Mouse (Mus musculus): ENCODE results near the gene Fam186a.
A peak's percentile ranks its signal among the peaks of the same experiment; 100 is the strongest.
"Not testable (repeated sequence)": the region's sequence is repeated elsewhere in the genome, so short reads cannot be mapped to it uniquely, and the experiment has no call there.

Fam186a gene

DNA sequence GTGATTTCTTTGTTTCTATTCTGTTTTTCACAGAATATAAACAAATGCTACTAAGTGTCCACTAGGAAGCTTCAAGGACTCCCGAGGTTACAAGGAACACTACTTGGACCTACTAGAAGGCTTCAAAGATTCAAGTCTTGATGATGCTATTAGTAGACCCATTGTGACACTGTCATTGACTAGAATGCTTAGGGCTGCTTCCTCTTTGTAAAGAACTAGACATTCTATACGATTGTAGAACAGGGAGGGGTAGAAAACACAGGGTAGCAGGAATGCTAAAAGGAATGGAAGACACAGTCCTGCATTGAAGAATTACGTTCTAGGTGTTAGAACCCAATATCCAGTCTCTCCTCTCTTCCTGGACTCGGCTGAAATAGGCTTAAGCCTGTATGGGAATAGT lies at the start of gene Fam186a:
Fam186a (minus strand) TSS at position 101 of the 400 bp plus-strand sequence.
- no peak for DNase-seq (ENCODE audit: low spot score in 2 of 2)

DNA sequence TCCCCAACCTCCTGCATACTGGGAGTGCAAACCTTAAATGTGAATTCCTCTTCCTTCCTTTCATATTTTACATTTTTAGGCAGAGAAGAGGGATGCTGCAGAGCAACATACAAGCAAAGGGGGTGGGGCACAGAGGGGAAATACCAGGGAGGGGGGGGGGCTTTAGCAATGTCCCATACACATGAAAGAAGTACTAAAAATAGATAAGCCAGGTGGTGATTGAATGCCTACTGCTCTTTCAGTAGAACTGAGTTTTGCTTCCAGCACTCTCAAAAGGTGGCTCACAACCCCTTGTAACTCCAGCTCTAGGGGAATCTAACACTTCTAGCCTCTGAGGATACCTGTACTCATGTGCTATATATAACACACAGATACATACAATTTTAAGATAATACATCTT lies 39.3 kb upstream of the Fam186a start:
- no peak for DNase-seq (ENCODE audit: low spot score in 2 of 2)

DNA sequence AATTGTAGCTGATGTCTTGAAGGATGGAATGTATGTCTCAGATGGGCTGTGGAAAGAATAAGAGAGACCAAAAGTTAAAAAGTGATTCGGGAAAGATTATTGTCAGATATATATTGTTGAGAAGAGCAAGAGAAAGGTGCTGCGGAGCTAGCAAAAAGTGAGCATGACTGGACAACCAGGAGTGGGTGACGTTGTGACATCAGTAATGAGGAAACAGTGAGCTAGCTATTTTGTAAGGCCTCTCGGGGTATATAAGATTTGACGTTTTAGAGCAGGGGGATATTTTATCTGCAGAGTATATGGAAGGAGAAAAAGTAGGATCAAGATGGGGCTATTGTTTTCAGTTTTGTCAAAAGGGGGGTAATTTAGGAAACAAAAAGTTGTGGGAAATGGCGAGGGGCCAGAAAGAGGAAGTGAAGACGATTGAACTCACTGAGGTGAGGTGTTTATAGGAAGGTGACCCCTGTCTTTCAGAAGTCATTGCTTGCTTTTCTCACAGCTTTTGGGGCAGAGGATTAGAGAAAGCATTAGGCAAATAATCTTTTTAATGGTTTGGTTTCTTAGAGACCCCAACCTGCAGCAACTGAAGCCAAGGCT lies 37.9 kb upstream of the Fam186a start:
- no peak for DNase-seq (ENCODE audit: low spot score in 2 of 2)

DNA sequence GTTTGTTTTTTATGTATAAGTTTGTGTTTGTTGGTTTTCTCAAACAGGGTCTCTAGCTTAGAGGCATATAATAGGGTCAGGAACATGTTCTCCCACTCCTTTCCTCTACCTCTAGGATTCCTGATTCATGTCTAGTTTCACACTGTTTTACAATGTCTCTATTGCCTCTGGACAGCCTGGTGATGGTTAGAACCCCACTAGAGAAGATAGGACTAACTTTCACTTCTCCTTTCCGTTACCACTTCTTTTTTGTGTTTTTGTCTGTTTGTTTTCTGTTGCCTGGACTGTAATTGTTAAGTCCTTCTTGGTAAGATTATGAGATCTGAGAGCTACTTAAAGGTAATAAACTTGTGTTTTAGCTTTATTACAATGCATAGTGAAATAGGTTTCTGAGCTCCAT lies 32.5 kb upstream of the Fam186a start:
- DNase-seq (ENCODE audit: low spot score in 2 of 2), result no peak

DNA sequence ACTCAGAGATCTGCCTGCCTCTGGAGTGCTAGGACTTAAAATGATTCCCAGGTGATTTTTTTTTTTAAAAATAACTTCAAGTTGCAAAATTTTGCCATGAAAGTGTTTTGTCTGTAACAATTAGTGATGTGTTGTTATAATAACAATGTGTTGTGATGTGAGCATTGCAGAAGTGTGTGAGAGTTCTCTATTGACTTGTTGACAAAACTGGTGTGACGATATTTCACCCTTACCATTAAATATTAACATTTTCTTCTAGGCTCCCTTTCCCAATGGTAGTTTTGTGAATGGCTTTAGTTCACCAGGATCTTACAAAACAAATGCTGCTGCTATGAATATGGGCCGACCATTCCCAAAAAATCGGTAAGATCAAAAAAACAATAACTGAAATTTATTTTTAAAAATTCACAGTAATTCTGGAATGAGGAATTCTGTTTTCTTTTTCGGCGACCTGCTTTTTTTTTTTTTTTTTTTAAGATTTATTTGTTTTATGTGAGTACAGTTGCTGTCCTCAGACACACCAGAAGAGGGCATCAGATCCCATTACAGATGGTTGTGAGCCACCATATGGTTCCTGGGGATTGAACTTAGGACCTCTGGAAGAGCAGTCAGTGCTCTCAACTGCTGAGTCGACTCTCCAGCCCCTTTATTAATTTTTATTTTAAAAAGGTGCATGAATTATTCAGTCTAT lies 30.4 kb upstream of the Fam186a start:
- no peak for DNase-seq (ENCODE audit: low spot score in 2 of 2)

DNA sequence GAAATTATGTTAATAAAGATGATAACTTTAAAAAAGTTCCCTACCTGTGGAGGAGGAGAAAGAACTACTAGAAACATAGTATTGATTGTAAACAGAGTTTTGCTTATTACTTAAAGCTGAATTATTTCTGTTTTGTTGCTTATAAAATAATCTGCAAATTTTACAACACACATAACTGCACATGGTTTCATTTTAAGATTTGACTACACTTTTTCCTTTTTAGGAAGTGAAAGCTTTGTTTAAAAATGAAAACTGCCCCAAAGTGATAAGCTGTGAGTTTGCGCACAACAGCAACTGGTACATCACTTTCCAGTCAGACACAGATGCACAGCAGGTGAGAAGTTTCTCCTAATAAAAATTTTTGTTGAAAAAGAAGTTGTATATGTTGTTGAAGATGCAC lies 26.2 kb upstream of the Fam186a start:
- DNase-seq (ENCODE audit: low spot score in 2 of 2), result no peak

DNA sequence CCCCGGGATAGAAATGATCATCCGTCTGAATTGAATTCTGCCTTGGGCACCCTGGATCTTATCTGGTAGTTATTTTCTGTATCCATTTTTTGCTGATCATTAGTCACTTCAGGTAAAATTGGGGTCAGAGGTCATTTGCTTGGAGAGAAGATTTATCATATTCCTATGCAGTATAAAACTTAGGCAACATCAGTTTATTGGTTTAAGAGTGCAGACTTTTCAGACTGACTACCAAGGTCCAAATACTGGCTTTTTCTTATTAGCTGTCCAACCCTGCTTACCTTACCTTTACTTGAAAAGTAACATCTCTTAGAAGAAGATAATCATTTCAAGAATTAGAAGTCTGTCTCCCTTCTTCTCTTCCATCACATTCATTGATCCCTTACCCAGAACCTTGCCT lies 12.9 kb upstream of the Fam186a start:
- DNase-seq (ENCODE audit: low spot score in 2 of 2), result no peak

DNA sequence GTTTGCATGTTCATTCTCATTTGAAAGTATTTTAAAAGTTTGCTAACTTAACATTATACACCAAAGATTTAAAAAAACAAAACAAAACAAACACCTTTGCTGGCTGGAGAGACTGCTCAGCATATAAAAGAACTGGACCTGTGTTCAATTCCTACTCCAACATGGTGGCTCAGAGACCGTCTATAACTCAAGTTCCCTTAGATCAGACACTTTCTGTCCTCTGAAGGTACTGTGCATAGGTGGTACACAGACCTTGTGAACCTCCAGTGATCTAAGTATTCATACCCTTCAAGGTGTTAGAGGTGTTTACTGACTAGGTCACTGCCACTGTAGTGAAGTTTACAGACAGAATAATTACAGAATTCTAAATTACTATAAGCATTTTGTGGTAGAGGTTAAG lies 12.4 kb upstream of the Fam186a start:
- no peak for DNase-seq (ENCODE audit: low spot score in 2 of 2)

DNA sequence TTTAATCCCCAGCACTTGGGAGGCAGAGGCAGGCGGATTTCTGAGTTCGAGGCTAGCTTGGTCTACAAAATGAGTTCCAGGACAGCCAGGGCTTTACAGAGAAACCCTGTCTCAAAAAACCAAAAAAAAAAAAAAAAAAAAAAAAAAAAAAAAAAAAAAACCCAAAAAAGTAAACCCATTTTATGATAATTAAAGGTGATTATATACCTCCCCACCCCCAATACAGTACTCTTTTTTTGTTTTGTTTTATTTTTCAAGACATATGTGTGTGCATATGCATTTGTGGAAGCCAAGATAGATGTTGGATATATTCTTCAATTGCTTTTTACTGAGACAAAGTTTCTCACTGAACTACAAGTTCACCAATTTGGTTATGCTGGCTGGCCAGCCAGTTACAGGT lies 9.3 kb upstream of the Fam186a start:
- DNase-seq (ENCODE audit: low spot score in 2 of 2), result not testable (repeated sequence)

DNA sequence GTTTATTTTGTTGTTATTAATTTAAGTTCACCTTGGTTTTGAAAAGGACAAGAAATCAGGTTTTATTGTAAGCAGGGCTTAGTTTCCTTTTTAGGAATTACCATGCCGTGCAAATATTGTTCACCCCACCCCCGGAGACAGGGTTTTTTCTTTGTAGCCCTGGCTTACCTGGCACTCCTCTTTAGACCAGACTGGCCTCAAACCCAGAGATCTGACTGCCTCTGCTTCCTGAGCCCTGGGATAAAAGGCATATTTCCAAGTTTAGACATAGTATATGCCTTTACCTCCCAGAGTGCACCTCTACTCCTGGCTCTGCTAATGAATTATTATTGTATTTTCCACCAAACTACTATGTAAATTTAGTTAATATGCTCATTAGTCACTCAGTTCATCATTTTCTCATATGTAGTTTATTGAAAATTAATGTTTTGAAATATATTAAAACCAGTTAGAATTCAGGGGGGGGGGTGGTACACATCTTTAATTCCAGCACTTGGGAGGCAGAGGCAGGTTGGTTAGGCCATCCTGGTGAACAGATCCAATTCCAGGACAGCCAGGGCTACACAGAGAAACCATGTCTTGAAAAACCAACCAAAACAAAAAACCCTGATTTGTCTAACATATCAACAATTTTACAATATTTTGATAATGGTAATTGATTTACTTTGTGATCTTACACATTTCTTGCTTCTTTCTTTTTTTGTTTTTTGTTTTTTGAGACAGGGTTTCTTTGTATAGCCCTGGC lies 7.8 kb upstream of the Fam186a start:
- DNase-seq (ENCODE audit: low spot score in 2 of 2), result no peak

DNA sequence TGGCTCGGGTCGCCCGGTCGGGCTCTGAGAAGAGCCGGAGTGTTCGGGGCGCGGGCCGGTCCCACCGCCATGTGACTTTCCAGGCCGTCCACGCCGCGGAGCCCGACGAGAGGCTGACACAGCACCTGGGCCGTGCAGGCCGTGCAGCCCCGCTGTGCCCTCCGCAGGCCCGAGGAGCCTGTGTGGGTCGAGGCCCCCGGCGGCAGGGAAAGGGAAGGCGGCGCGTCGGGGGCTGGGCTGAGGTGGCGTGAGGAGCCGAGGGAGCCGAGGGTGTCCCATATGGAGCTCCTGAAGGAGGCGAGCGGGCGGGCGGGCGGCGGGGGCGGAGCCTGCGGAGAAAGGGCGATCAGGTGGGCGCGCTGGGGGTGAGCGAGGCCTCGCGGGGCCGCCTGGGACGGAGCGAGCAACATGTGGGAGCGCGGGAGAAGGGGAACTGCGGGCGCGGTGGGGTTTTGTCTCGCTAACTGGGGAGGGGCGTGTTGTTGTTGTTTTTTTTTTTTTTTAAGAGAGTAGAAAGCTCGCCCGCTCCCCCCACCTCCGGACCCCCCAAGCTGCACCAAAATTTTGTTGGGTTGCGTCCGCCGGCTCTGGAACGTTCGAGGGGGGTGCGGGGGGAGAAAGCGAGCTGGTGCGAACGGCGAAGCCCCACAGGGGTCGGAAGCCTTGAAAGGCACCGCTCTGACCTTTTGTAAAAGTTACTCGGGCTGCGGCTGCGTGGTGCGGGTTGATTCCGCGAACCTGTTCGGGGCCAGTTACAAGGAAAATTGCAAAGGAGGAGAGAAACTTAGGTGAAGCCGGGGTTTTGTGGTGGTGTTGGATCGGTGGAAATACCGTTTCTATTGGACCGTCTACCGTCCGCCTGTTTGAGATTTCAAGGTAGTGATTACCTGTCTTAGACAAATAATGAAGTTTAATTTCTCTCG lies 6.4 kb upstream of the Fam186a start:
- peak in 1 of 2 experiments; percentile 6 for DNase-seq (ENCODE audit: low spot score in 2 of 2)

DNA sequence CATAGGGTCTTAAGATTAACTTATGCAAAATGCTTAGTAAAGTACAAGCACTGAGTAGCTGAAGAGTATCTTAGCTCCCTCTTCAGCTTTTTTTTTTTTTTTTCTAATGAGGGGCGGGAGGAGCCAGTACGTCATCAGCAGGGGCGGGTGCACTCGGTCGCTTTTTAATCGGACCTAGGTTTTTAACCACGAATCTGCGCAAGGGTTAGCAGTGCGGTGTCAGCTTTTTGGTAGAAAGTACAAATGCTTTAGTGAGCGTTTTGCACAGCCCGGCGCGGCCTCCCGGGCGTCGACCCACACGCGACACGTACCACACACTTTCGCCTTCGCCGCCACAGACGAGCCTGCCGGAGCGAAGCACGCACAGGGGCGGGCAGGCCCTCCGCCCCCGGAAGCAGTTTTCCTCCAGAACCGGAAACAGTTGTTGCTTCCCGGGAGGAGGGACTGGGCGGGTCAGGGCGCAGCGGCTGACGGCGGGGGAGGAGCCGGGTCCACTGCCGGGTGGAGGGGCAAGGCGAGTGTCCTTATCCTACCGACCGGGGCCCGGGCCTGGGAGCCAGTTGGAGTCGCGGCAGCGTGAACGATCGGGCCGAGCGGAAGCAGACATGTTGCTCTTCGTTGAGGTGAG lies 5.6 kb upstream of the Fam186a start:
- peak; percentile 86 to 92 for DNase-seq (ENCODE audit: low spot score in 2 of 2)

DNA sequence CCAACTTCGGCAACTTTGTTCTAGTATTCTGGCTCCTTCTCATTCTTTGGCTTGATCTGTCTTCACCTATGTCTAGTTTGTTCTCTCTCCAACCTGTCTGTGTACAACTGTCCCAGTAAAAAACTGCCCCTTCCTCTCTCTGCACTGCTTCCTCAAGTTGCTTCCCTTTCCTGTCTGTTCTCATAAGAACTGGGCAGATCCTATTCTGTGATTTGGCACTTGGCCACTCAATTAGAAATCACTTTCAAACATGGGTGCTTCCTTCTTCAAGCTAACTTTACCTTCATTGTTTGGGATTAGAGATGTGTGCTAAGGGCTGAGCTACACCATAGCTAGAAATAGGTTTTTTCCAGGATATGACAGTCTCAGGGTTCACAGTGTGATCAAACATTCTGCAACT lies 3.7 kb upstream of the Fam186a start:
- DNase-seq (ENCODE audit: low spot score in 2 of 2), result no peak

DNA sequence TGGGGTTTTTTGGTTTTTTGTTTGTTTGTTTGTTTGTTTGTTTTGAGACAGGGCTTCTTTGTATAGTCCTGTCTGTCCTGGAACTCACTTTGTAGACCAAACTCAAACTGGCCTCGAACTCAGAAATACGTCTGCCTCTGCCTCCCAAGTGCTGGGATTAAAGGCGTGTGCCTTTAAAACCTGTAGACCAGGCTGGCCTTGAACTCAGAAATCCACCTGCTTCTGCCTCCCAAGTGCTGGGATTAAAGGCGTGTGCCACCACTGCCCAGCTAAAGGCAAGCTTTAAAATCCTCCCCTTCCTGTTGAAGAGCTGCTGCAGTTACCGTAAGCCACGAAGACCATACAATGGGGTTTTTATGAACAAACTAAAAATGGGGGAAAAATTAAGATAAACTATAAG lies 2.9 kb upstream of the Fam186a start, which contains the start of gene Larp4:
Larp4 (plus strand) TSS at position 301 of the 400 bp plus-strand sequence.
- DNase-seq (ENCODE audit: low spot score in 2 of 2), result not testable (repeated sequence)

DNA sequence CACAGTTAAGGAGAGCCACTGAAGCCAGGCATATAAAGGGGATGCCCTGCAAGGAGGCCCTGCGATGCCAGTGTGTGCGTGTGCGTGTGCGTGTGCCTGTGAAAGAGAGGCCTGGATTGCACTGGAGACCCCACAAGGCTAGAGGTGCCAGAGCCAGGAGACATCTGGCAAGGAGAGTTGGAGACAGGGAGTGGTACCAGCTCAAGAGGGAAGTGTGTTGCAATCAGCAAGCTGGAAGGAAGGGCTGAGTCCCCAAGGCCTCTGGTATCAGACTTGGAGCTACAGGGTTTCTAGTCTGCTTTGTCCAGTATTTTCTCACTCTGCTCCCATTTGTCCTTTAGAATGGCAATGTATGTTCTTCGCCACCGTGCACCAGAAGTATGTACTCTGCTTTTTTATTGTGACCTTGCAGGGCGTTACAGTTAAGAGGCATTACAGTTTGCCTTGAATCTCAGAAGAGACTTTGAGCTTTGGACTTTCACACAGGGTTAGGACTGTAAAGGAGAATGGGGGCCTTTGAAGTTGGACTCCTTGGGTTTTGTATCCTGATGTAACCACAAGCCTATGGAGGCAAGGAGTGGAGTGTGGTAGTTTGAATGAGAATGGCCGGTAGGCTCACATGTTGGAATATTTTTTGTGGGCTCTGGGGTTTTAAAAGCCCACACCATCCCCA lies 1.6 kb downstream of the Fam186a start:
- DNase-seq (ENCODE audit: low spot score in 2 of 2), result no peak

DNA sequence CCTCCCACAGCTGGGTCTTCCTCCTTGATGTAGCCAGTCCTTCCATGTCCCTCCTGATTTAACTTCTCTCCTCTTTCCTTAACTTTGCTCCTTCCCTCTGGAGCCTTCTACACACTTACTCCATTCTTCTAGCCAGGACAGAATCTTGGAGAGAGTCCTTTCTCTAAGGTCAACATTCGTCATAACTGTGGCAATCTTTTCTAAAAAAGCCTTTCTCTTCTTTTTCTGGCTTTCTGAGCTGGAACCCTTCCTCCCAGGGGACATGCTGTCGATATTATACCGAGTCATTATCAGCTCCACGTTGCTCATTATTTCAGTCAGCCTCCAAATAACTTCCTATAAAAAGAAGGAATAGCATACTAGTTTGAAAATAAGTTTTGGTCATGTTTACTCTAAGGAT lies 11.5 kb downstream of the Fam186a start:
- DNase-seq (ENCODE audit: low spot score in 2 of 2), result no peak

DNA sequence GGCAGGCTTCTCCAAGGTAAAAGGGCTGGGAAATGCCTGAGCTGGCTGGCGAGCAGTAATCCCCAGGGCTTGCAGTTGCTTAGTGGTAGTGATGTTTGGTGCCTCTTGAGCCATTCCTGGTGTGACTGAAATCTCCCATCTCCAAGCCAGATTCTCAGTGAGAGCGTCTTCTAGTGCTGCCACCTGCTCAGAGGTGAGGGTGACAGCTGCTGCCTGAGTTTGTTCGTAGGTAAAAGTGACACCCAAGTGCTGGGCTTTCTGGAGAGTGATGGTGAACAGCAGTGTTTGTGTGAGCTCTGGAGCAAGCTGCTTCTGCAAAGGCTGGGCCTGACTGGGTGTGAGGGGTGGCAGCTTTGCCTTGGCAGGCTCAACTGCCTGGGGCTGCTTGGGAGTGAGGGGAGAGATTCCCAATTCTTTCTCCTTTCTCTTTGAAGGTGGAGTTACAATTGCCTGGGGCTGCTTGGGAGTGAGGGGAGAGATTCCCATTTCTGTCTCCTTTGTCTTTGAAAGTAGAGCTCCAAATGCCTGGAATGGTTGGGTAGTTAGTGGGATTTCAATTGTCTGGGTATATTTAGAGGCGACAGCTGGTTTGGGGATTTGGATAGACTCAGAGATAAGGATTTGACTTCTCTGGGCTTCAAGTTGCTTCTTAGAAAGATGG lies 25.8 kb downstream of the Fam186a start:
- no peak for DNase-seq (ENCODE audit: low spot score in 2 of 2)

DNA sequence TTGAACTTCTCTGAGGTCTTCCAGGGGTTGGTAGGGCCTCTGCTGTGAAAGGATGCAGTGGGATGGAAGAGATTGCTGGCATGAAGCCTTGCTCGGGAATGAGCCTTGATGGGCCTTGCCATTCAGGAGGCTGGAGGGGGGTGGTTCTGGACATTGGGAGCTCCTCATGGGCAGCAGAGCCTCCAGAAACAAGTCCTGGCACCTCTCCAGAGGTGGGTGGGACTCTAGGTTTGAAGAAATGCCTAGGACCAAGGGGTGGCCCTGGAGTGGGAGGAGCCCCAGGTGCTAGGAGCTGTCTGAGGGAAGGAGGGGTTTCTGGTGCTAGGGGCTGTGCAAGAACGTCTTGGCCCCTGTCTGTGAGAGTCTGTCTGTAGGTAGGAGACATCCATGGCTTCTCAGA lies 26.4 kb downstream of the Fam186a start:
- DNase-seq (ENCODE audit: low spot score in 2 of 2), result no peak

DNA sequence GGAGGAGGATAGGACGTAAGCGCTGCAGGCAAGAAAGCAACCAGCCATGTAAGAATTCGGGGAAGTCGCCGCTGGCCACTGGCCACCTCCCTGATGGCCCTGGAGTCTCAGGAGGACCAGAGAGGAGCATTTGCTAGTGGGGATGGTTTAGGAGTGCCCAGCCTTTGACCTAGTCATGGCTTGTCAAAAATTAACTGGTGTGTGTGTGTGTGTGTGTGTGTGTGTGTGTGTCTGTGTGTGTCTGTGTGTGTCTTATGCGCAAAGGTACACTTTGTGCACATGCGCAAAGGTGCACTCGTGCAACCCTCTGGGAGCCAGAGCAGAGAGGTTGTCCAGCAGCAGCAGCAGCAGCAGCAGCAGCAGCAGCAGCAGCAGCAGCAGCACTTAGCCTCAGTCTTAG lies 29.0 kb downstream of the Fam186a start:
- no peak for DNase-seq (ENCODE audit: low spot score in 2 of 2)

DNA sequence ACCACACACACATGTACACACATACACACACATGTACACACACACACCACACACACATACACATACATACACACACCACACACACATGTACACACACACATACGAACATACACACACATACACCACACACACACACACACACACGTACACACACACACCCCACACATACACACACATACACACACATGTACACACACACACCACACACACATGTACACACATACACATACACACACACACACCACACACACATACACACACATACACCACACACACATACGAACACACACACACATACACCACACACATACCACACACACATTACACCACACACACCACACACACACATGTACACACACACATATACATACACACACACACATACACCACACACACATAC lies 30.2 kb downstream of the Fam186a start:
- no peak for DNase-seq (ENCODE audit: low spot score in 2 of 2)
